Mouse (Mus musculus): ENCODE data around the gene Slc17a9.
"Not testable (repeated sequence)": the region's sequence is repeated elsewhere in the genome, so short reads cannot be mapped to it uniquely, and the experiment has no call there.

The Slc17a9 gene

GRCm38 (mm10) chr2:180710276-180711155 is 14.5 kb upstream of the Slc17a9 start:
- no peak for DNase-seq

DNA sequence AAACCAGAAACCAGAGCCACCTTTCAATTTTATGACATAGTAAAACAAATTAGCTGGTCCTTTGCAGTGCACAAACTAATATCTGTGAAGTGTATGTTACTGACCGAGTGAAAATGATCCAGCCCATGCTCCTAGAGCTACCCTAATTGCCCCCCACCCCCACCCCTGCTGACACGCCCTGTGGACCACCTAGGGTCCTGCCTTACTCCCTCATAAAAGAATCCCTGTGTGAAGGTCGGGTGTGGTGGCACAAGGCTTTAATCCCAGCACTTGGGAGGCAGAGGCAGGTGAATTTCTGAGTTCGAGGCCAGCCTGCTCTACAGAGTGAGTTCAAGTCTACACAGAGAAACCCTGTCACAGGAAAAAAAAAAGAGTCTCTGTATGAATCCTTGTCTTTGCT is 13.5 kb upstream of the Slc17a9 start:
- DNase-seq: no peak

DNA sequence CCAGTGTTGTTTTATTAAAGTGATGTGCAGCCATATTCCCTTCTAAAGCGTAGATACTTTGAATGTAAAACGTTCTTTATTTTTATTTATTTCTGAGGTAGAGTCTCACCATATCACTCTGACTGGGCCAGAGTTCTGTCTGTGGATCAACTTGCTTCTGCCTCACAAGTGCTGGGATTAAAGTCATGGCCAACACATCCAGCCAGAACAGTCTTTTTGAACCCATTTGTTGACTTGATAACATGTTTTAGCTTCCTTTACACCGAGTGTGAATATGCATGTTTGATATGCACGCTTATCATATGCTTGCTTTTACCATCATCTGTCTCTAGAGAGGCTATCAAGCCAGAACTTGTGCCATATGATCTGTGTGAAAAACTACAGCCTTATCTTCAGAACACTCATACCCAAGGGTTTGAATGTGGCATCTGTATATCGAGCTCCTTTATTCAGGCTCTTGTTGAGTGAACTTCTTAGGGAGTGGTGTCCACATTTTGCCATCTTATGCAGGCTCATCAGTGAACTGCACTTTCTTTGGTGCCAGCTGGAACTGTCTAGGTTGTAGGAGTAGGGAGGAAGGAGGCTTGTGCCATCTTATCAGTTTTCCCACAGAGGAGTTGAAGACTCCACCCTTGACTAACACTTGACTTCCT is 12.9 kb upstream of the Slc17a9 start:
- no peak for DNase-seq

- not testable (repeated sequence) for DNase-seq
Measured at GRCm38 (mm10) chr2:180722748-180723147, 2.3 kb upstream of the Slc17a9 start.

- DNase-seq: no peak
Measured at GRCm38 (mm10) chr2:180723865-180724264, 1.2 kb upstream of the Slc17a9 start.

GRCm38 (mm10) chr2:180725414-180725778 is 333 bp downstream of the Slc17a9 start:
- DNase-seq: no peak

GRCm38 (mm10) chr2:180725856-180726629 is 980 bp downstream of the Slc17a9 start:
- DNase-seq: no peak

DNA sequence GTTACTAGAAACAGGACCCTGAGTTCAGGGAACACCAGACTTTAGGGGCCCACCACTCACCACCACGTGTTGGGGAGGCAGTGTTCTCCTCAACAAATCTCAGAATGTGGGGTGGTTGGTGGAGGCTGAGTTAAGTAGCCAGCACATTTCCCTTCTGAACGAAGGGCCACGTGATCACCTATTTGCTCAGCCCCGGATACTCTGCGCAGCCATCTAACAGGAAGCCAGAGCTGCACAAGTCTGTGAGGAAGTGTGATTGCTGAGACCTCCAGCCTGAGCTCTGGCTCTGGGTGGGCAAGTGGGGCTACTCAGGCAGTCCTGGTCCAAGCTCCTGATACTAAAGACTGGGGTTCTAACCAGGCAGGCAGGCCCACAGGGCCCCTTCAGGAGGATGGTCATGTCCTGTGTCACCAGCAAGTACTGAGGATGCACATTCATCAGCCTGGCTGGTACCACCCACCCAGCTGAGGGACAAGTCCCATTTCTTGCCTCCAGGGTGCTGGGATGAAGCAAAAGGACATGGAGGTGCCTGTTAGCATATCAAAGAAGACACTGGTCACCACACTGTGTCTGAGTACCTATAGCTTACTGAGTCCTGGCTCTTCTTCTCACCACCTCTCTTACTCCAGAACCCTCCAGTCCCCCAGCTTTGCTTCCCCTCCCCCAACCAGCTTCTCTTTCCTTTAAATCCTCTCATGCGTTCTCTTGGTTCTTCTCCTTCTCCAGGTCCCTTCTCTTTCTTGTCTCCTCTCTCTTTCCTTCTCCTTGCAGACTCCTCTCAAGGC is 1.8 kb downstream of the Slc17a9 start:
- DNase-seq: no peak

- DNase-seq: no peak
Measured at GRCm38 (mm10) chr2:180727613-180728021, 2.6 kb downstream of the Slc17a9 start.

DNA sequence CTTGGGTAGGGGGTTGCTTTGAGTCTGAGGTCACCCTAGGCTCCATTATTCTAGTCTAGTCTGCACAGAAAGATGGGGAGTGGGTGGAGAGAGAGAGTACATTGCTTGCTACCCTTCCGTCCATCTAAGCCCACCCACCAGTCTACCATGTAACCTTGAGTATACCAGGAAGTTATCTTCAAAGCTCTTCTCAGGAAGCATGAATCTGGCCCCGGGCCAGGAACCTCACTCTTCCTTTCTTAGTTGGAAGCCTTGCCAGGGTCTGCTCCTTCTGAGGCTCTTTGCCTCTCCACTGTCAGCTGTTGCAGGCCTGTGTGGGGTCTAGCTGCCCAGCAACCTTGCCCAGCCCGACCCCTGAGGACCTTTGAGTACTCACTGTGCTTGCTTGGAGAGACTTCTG is 6.0 kb downstream of the Slc17a9 start:
- no peak for DNase-seq

- no peak for DNase-seq
Measured at GRCm38 (mm10) chr2:180731984-180732383, 6.9 kb downstream of the Slc17a9 start.

DNA sequence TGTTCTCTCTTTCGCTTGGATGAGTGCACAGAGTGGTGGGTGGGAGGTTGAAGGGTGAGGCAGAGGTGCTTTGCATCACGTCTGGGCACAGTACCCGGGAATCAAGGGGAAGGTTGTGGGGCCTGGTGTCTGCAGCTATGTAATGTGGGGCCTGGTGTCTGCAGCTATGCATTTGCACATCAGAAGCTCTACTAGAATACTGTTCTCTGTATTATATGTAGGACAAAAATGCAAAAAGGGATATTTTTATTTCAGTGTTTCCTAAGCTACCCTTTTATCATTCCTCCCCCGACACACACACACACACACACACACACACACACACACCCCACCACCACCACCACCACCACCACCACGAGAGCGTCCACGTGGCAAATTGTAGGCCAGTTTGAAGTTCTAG is 10.2 kb downstream of the Slc17a9 start:
- DNase-seq: no peak

GRCm38 (mm10) chr2:180737984-180738383 is 12.9 kb downstream of the Slc17a9 start:
- DNase-seq: no peak

DNA sequence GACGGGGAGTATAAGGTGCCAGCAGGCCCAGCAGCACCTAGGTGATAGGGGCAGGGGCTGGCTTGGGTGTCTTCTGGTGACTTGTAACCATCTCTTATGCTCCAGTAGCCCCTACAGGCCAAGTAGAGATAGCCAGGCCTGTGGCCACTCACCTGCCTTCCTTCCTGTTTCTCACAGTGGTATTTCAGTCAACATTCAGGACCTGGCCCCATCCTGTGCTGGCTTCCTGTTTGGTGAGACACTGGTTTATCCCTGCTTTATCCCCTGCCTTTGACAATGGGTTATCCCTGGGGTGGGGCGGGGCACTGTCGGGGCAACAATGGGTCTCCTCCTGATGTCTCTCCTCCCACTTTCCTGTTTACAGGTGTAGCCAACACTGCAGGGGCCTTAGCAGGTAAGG is 15.3 kb downstream of the Slc17a9 start:
- no peak for DNase-seq

DNA sequence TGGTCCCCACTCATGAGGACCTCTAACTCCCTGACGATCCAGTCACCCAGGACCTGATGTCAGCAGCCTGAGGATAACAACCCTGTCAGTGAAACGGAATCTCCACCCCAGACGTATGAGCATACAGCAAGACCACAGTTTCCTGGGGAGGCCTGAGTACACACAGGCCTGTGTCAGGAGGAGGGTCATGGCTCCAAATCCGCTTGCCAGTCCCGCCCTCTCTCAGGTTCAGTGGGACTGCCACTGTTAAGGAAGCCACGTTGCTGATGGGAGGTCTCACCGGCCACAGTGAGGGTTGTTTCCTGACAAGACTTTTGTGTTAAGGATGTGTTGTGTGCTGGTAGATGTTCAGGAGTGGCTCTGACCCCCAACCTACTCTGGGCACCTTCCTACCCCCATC is 16.4 kb downstream of the Slc17a9 start:
- no peak for DNase-seq

DNA sequence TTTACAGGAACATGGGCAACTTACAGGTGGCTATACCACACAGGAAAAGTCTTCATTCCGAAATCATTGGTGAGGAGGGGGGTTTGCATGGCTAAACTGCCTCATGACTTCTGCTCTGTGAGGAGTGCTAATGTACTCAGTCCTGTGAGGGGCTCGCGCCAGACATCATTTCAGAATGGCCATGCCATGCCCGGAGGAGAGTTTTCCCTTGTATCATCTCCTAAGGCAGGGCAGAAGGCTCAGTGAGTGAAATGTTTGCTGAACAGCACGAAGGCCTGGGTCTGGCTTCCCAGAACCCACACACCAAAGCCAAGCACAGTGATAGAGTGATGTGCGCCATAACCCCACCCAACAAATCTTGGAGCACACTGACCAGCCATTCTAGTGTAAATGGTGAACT is 17.8 kb downstream of the Slc17a9 start:
- DNase-seq: no peak

DNA sequence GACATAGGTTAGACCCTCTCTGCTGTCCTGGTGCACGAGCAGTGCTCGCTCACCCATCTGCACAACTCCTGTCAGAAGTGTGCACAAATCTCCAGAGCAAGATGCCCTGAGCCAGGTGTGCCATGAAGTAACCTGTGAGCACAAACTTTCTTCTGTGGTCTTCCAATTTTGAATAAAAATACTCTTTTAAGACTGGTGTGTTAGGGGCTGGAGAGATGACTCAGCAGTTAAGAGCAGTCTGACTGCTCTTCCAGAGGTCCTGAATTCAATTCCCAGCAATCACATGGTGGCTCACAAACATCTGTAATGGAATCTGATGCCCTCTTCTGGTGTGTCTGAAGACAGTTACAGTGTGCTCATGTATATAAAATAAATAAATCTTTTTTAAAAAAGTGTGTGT is 18.3 kb downstream of the Slc17a9 start:
- no peak for DNase-seq

GRCm38 (mm10) chr2:180745248-180745927 is 20.3 kb downstream of the Slc17a9 start:
- DNase-seq: peak; percentile 88

DNA sequence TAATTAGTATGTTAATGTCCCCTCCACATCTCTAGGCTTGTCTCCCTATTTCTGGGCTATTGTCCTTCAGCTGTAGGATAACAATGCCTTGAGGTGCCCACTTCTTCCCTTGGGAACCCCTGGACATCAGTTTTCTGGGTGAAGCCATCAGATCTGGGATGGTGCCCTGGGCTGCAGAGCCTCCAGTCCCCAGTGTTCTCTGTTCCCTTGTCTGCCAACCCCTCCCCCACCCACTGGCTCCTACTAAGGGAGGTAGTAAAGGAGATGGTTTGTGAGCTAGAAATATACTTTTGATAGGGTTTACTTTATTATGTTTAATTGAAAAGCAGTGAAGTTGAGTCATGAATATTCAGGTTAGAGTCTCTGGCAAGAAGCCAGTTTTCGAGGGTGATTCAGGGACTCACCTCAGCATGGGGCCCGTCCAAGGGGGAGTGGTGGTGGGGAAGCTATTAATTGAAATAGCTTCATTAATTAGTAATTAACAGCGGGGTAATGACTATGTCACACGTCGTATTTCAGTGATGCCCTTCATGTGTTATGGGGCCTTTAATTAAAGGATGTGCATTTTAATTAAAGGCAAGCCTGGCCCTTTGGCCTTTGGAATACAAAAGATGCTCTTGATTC is 21.6 kb downstream of the Slc17a9 start:
- no peak for DNase-seq

- no peak for DNase-seq
Measured at GRCm38 (mm10) chr2:180748904-180749303, 23.8 kb downstream of the Slc17a9 start.

DNA sequence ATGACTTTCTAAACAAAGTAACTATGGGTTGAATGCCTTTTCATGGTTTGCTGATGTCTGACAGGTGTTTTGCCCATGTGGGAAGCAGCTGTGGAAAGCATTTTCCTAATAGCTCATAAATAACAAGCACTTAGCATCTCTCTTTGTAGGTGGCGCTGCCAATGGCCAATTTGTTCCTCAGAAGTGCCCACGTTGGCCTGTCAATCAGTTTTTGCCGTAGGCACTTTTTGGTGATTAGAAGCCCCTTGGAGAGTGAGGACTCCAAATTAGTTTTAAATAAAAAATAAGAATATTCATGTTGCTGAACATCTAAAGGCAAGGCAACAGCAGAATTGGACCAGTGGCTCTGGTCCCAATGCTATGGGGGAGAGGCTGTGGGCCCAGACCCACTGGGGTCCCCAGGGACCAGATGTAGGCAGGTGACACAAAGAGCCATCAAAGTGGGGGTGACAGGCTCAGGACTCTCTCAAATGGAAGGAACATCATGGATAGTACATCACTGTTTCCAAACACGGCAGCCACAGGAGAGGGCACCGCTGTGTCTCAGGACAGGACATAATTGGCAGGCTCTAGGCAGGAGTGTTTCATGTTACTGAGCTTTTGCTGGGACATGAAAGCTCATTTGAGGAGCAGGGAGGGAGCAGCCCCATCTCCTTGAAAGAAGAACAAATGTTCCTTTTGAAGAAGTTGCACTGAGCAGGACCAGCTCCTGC is 30.1 kb downstream of the Slc17a9 start:
- DNase-seq: no peak
